Mouse (Mus musculus): Measurements from ENCODE around the gene Myh9.

DNA sequence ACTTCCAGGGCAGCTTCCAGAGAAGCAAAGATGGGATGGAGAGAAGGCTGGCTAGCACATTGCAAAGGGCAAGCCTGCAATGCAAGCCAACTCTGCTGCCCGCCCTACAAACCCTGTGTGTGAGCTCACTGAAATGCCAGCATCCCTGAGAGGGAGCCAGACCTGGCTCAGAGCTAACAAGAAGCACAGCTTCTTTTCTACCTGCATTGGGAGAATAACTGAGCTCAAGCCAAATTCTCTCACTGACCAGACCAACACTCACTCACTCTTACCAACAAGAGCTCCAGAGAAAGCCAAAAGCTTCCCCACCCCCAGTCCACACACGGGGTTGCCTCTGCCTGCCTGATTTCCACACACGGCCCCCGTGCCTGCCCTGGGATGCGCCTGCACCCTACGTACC, 37.5 kb downstream of the Myh9 start:
- TF ChIP-seq ZC3H11A (IDR thresholded peaks at IDR 0.05; ENCODE audit: borderline replicate concordance, low read depth, low read length) (no peak), MAFK (IDR thresholded peaks at IDR 0.05; ENCODE audit: insufficient read depth, low read depth, low read length) (no peak)

Measured in ES-E14 (cell line).